Mouse (Mus musculus): ENCODE data around the gene Snrpa1. TPM values are rescaled to one million over a fixed set of nuclear protein-coding genes. Genes with fewer than 3 reads are reported as not detected.
A peak's percentile ranks its signal among the peaks of the same experiment; 100 is the strongest.

The Snrpa1 gene
- polyA plus RNA-seq, 1 experiment, result 66.0 TPM

DNA sequence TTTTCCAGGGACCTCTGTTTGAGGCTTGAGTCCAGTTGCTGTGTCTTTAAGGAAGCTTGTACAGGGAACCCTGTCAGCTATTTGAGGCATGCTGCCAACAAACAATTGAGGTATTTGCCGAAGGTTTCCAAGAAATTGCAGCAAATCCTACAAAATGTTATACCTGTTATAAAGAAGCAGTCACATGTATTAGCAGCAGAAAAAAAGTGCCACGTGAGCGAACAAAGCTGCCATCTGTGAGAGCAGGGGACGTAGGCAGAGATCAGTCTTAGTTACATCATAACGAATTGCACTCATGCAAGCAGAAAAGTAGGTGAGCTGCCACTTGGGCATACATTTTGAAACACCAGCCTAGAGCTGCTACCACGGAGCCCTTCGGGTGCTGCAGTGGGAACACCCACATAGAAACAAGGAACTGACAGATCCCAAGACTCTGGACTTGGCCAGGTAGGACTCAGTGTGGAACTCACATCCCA, 47.8 kb downstream of the Snrpa1 start:
- WGBS, result 37% methylated on average over 7 of the region's 7 CpGs
- TF ChIP-seq POLR2A (IDR thresholded peaks at IDR 0.05; ENCODE audit: borderline replicate concordance, control insufficient read depth, low read depth, low read length) (no peak), CTCF (IDR thresholded peaks at IDR 0.05; ENCODE audit: control insufficient read depth, insufficient read depth, low read length) (no peak)
- H3K27ac ChIP-seq (ENCODE audit: control insufficient read depth, insufficient read depth, low read depth, low read length, poor library complexity), result no peak overlapping the region
- H3K4me1 ChIP-seq (ENCODE audit: control insufficient read depth, insufficient read depth, low read length), result peaks cover 2% of the 10 kb centered on the region
- H3K4me3 ChIP-seq (replicated peaks; ENCODE audit: control insufficient read depth, low read depth, low read length), result no peak overlapping the region

GRCm38 (mm10) chr7:66107206-66107605, 48.4 kb downstream of the Snrpa1 start:
- Histone ChIP-seq H3K4me3 (replicated peaks; ENCODE audit: control insufficient read depth, low read depth, low read length) (no peak overlapping the region), H3K4me1 (ENCODE audit: control insufficient read depth, insufficient read depth, low read length) (peaks cover 2% of the 10 kb centered on the region), H3K27ac (ENCODE audit: control insufficient read depth, insufficient read depth, low read depth, low read length, poor library complexity) (no peak overlapping the region)
- TF ChIP-seq CTCF (IDR thresholded peaks at IDR 0.05; ENCODE audit: control insufficient read depth, insufficient read depth, low read length), result no peak
- no peak for TF ChIP-seq POLR2A (IDR thresholded peaks at IDR 0.05; ENCODE audit: borderline replicate concordance, control insufficient read depth, low read depth, low read length)
- whole genome bisulfite sequencing, result 75% methylated on average over 11 of the region's 11 CpGs

DNA sequence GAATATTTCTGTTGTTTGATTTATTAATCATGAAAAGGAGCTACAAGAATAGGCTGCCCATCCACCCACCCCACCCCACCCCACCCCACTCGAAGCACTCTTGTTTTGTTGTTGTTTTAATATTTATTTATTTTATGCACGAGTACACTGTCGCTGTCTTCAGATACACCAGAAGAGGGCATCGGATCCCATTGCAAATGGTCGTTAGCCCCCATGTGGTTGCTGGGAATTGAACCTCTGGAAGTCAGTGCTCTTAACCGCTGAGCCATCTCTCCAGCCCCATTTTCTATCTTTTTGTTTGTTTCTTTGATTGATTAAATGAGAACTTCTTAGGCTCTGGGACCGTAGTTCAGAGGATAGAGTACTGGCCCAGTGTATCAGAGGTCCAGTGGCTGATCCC, 49.1 kb downstream of the Snrpa1 start:
- no peak overlapping the region for H3K27ac ChIP-seq (ENCODE audit: control insufficient read depth, insufficient read depth, low read depth, low read length, poor library complexity)
- no peak overlapping the region for H3K4me3 ChIP-seq (replicated peaks; ENCODE audit: control insufficient read depth, low read depth, low read length)
- 12% methylated on average over 7 of the region's 7 CpGs for WGBS
- H3K4me1 ChIP-seq (ENCODE audit: control insufficient read depth, insufficient read depth, low read length), result peaks cover 2% of the 10 kb centered on the region
- TF ChIP-seq POLR2A (IDR thresholded peaks at IDR 0.05; ENCODE audit: borderline replicate concordance, control insufficient read depth, low read depth, low read length), result no peak
- peak; percentile 37; the same call in 1 of the 2 replicates for TF ChIP-seq CTCF (IDR thresholded peaks at IDR 0.05; ENCODE audit: control insufficient read depth, insufficient read depth, low read length)

- WGBS, result 3% methylated on average over 99 of the region's 123 CpGs
- TF ChIP-seq CTCF (IDR thresholded peaks at IDR 0.05; ENCODE audit: control insufficient read depth, insufficient read depth, low read length) (no peak), POLR2A (IDR thresholded peaks at IDR 0.05; ENCODE audit: borderline replicate concordance, control insufficient read depth, low read depth, low read length) (peak; percentile 77; the same call in 1 of the 2 replicates)
- Histone ChIP-seq H3K4me3 (replicated peaks; ENCODE audit: control insufficient read depth, low read depth, low read length) (peak within 1 kb of the TSS; percentile 94), H3K4me1 (ENCODE audit: control insufficient read depth, insufficient read depth, low read length) (peaks cover 2% of the 10 kb centered on the region), H3K27ac (ENCODE audit: control insufficient read depth, insufficient read depth, low read depth, low read length, poor library complexity) (peak within 1 kb of the TSS; percentile 91)
Measured at GRCm38 (mm10) chr7:66108961-66109854, 50.4 kb downstream of the Snrpa1 start, which contains the start of gene Chsy1. TSS of gene Chsy1 (plus strand) at chr7:66109515.

DNA sequence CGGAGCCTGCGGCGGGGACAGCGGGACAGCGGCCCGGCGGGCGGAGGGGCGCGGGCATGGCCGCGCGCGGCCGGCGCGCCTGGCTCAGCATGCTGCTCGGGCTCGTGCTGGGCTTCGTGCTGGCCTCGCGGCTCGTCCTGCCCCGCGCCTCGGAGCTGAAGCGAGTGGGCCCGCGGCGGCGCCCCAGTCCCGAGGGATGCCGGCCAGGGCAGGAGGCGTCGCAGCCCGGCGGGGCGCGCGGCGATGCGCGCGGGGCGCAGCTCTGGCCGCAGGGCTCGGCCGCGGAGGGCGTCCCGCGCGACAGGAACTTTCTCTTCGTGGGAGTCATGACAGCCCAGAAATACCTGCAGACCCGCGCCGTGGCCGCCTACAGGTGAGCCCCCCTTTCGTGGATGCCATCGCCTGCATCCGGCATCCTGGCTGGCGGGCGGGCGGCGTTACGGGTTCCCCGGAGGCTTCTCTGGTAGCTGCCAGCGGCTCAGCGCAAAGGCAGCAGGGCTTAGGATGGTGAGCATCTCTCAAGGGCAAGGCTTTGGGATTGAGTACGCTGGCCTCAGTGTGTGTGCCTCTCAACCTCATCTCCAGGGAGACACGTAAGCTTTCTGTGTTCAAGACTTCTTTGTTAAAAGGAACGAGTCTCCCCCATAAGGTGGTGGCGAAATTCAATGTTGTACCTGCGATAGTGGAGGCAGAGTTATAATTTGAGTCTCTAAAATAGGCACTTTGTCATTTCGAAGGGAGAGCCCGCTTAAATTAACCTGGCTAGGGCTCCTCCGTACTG, 51.2 kb downstream of the Snrpa1 start:
- Histone ChIP-seq H3K4me3 (replicated peaks; ENCODE audit: control insufficient read depth, low read depth, low read length) (peak overlapping the region; percentile 84), H3K27ac (ENCODE audit: control insufficient read depth, insufficient read depth, low read depth, low read length, poor library complexity) (peak overlapping the region; percentile 91), H3K4me1 (ENCODE audit: control insufficient read depth, insufficient read depth, low read length) (peaks cover 6% of the 10 kb centered on the region)
- 5% methylated on average over 75 of the region's 77 CpGs for whole genome bisulfite sequencing
- TF ChIP-seq POLR2A (IDR thresholded peaks at IDR 0.05; ENCODE audit: borderline replicate concordance, control insufficient read depth, low read depth, low read length) (peak; percentile 3; the same call in 1 of the 2 replicates), CTCF (IDR thresholded peaks at IDR 0.05; ENCODE audit: control insufficient read depth, insufficient read depth, low read length) (no peak)

GRCm38 (mm10) chr7:66110636-66111112, 51.9 kb downstream of the Snrpa1 start:
- peak overlapping the region; percentile 84 for H3K4me3 ChIP-seq (replicated peaks; ENCODE audit: control insufficient read depth, low read depth, low read length)
- WGBS, result 7% methylated on average over 10 of the region's 10 CpGs
- peaks cover 6% of the 10 kb centered on the region for H3K4me1 ChIP-seq (ENCODE audit: control insufficient read depth, insufficient read depth, low read length)
- TF ChIP-seq CTCF (IDR thresholded peaks at IDR 0.05; ENCODE audit: control insufficient read depth, insufficient read depth, low read length) (no peak), POLR2A (IDR thresholded peaks at IDR 0.05; ENCODE audit: borderline replicate concordance, control insufficient read depth, low read depth, low read length) (no peak)
- peak overlapping the region; percentile 91; the same call in 1 of the 2 replicates for H3K27ac ChIP-seq (ENCODE audit: control insufficient read depth, insufficient read depth, low read depth, low read length, poor library complexity)

- H3K4me3 ChIP-seq (replicated peaks; ENCODE audit: control insufficient read depth, low read depth, low read length), result peak overlapping the region; percentile 61
- 69% methylated on average over 10 of the region's 10 CpGs for WGBS
- TF ChIP-seq POLR2A (IDR thresholded peaks at IDR 0.05; ENCODE audit: borderline replicate concordance, control insufficient read depth, low read depth, low read length) (no peak), CTCF (IDR thresholded peaks at IDR 0.05; ENCODE audit: control insufficient read depth, insufficient read depth, low read length) (no peak)
- no peak overlapping the region; the same call in 1 of the 2 replicates for H3K27ac ChIP-seq (ENCODE audit: control insufficient read depth, insufficient read depth, low read depth, low read length, poor library complexity)
- peaks cover 9% of the 10 kb centered on the region for H3K4me1 ChIP-seq (ENCODE audit: control insufficient read depth, insufficient read depth, low read length)
Measured at GRCm38 (mm10) chr7:66111211-66111610, 52.4 kb downstream of the Snrpa1 start.

Data from bone marrow, adult 2 months (tissue).